Mouse (Mus musculus): Measurements from ENCODE around the gene Naa25. TPM values are rescaled to one million over a fixed set of nuclear protein-coding genes. Genes with fewer than 3 reads are reported as not detected.

Gene Naa25
- polyA plus RNA-seq, 1 experiment = 22.3 TPM

GRCm38 (mm10) chr5:121438756-121439155 is 41.0 kb downstream of the Naa25 start:
- WGBS = 91% methylated on average over 11 of the region's 11 CpGs
- H3K4me1 ChIP-seq (ENCODE audit: control insufficient read depth, insufficient read depth, low read length) = 0 out of 2 replicates have a peak, but pooled peaks cover 1% of the 10 kb centered on the region
- H3K4me3 ChIP-seq (replicated peaks; ENCODE audit: control insufficient read depth, low read depth, low read length) = no peak overlapping the region
- H3K27ac ChIP-seq (ENCODE audit: control insufficient read depth, insufficient read depth, low read depth, low read length, poor library complexity) = no peak overlapping the region
- no peak for TF ChIP-seq CTCF (IDR thresholded peaks at IDR 0.05; ENCODE audit: control insufficient read depth, insufficient read depth, low read length)
- no peak for TF ChIP-seq POLR2A (IDR thresholded peaks at IDR 0.05; ENCODE audit: borderline replicate concordance, control insufficient read depth, low read depth, low read length)

DNA sequence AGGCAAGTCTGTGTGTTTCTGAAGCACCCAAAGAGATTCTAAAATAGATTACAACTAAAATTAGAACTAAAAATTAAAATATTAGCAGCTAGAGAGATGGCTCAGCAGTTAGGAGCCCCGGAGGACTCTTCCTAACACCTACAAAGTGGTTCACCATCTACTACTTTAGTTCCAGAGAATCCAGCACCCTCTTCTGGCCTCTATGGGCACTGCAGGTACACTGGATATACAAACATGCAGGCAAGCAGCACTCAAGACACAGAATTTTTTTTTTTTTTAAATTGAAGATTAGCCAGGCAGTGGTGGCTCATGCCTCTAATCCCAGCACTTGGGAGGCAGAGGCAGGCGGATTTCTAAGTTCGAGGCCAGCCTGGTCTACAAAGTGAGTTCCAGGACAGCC is 45.8 kb downstream of the Naa25 start:
- H3K4me1 ChIP-seq (ENCODE audit: control insufficient read depth, insufficient read depth, low read length) = no peaks in the 10 kb centered on the region
- no peak overlapping the region for H3K27ac ChIP-seq (ENCODE audit: control insufficient read depth, insufficient read depth, low read depth, low read length, poor library complexity)
- no peak overlapping the region for H3K4me3 ChIP-seq (replicated peaks; ENCODE audit: control insufficient read depth, low read depth, low read length)
- 87% methylated on average over 3 of the region's 3 CpGs for WGBS
- TF ChIP-seq POLR2A (IDR thresholded peaks at IDR 0.05; ENCODE audit: borderline replicate concordance, control insufficient read depth, low read depth, low read length) = no peak
- 0 out of 2 replicates have a peak, but pooled peaks have one; percentile 3 for TF ChIP-seq CTCF (IDR thresholded peaks at IDR 0.05; ENCODE audit: control insufficient read depth, insufficient read depth, low read length)

DNA sequence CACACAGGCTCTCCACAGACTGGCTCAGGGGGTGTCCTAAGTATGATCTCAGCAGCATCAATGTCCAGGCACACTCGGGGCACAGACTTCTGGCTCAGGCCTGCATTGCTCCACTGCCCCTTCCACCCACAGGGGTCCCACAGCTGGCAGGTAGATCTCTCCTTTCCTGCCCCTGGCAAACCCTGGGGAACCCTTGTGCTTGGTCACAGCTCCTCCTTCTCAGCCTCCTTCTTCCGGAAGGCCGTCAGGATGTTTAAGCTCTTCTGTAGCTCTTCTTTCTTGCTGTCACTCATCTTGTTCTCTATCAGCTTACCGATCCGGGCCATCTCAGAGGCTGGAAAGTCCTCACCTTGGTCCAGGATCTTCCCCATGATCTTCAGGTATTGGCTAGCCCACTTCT is 47.1 kb downstream of the Naa25 start:
- Histone ChIP-seq H3K4me3 (replicated peaks; ENCODE audit: control insufficient read depth, low read depth, low read length) (no peak overlapping the region), H3K4me1 (ENCODE audit: control insufficient read depth, insufficient read depth, low read length) (no peaks in the 10 kb centered on the region), H3K27ac (ENCODE audit: control insufficient read depth, insufficient read depth, low read depth, low read length, poor library complexity) (no peak overlapping the region)
- TF ChIP-seq CTCF (IDR thresholded peaks at IDR 0.05; ENCODE audit: control insufficient read depth, insufficient read depth, low read length) (no peak), POLR2A (IDR thresholded peaks at IDR 0.05; ENCODE audit: borderline replicate concordance, control insufficient read depth, low read depth, low read length) (no peak)
- WGBS = 88% methylated on average over 5 of the region's 5 CpGs

DNA sequence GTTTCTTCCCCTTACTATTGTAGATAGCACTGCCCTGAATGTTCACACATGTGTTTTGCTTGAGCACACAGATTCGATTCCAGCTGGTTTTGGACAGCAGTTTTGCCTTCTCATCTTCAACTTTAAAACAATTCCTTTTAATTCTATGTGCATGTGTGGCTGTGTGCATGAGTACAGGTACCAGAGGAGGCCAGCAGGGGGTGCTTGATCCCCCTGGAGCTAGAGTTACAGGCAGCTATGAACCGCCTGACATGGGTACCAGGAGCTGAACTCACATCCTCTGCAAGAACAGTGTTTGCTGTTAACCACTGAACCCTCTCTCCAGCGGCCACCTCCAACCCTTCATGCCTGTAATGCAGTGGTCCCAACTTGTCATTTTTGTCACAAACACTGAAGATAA is 50.7 kb downstream of the Naa25 start:
- Histone ChIP-seq H3K4me3 (replicated peaks; ENCODE audit: control insufficient read depth, low read depth, low read length) (no peak overlapping the region), H3K4me1 (ENCODE audit: control insufficient read depth, insufficient read depth, low read length) (peaks cover 3% of the 10 kb centered on the region), H3K27ac (ENCODE audit: control insufficient read depth, insufficient read depth, low read depth, low read length, poor library complexity) (no peak overlapping the region)
- 93% methylated on average over 3 of the region's 3 CpGs for WGBS
- no peak for TF ChIP-seq POLR2A (IDR thresholded peaks at IDR 0.05; ENCODE audit: borderline replicate concordance, control insufficient read depth, low read depth, low read length)
- TF ChIP-seq CTCF (IDR thresholded peaks at IDR 0.05; ENCODE audit: control insufficient read depth, insufficient read depth, low read length) = peak; percentile 42; the same call in 1 of the 2 replicates

- TF ChIP-seq POLR2A (IDR thresholded peaks at IDR 0.05; ENCODE audit: borderline replicate concordance, control insufficient read depth, low read depth, low read length) (no peak), CTCF (IDR thresholded peaks at IDR 0.05; ENCODE audit: control insufficient read depth, insufficient read depth, low read length) (no peak)
- Histone ChIP-seq H3K4me1 (ENCODE audit: control insufficient read depth, insufficient read depth, low read length) (peaks cover 3% of the 10 kb centered on the region), H3K27ac (ENCODE audit: control insufficient read depth, insufficient read depth, low read depth, low read length, poor library complexity) (no peak overlapping the region), H3K4me3 (replicated peaks; ENCODE audit: control insufficient read depth, low read depth, low read length) (no peak overlapping the region)
- 34% methylated on average over 6 of the region's 6 CpGs for WGBS
Measured at GRCm38 (mm10) chr5:121449976-121450375, 52.2 kb downstream of the Naa25 start.

DNA sequence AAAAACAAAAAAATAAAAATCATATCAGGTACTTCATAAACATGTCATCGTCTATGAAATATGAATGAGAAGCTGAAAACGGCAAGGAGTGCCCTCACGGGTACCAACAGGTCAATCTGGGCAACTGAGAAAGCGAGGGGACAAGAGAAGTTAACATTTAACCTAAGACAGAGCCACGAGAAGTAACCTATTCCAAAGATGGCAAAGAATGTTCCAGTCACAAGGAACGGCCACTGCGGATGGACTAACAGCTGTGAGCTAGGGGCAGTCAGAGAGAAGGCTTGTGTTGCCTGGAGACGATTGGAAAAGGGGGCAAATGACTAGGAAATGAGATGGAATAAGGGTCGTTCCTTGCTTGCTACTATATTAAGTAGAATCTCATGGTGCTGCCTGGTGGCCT is 52.7 kb downstream of the Naa25 start:
- 79% methylated on average over 9 of the region's 9 CpGs for WGBS
- H3K4me1 ChIP-seq (ENCODE audit: control insufficient read depth, insufficient read depth, low read length) = peaks cover 3% of the 10 kb centered on the region
- H3K4me3 ChIP-seq (replicated peaks; ENCODE audit: control insufficient read depth, low read depth, low read length) = no peak overlapping the region
- H3K27ac ChIP-seq (ENCODE audit: control insufficient read depth, insufficient read depth, low read depth, low read length, poor library complexity) = peak overlapping the region; percentile 39
- TF ChIP-seq CTCF (IDR thresholded peaks at IDR 0.05; ENCODE audit: control insufficient read depth, insufficient read depth, low read length) (no peak), POLR2A (IDR thresholded peaks at IDR 0.05; ENCODE audit: borderline replicate concordance, control insufficient read depth, low read depth, low read length) (no peak)

GRCm38 (mm10) chr5:121451203-121451602 is 53.5 kb downstream of the Naa25 start:
- no peak for TF ChIP-seq CTCF (IDR thresholded peaks at IDR 0.05; ENCODE audit: control insufficient read depth, insufficient read depth, low read length)
- no peak for TF ChIP-seq POLR2A (IDR thresholded peaks at IDR 0.05; ENCODE audit: borderline replicate concordance, control insufficient read depth, low read depth, low read length)
- WGBS = 1% methylated on average over 8 of the region's 8 CpGs
- Histone ChIP-seq H3K4me3 (replicated peaks; ENCODE audit: control insufficient read depth, low read depth, low read length) (peak overlapping the region; percentile 98), H3K4me1 (ENCODE audit: control insufficient read depth, insufficient read depth, low read length) (peaks cover 3% of the 10 kb centered on the region), H3K27ac (ENCODE audit: control insufficient read depth, insufficient read depth, low read depth, low read length, poor library complexity) (peak overlapping the region; percentile 98; the same call in 1 of the 2 replicates)

DNA sequence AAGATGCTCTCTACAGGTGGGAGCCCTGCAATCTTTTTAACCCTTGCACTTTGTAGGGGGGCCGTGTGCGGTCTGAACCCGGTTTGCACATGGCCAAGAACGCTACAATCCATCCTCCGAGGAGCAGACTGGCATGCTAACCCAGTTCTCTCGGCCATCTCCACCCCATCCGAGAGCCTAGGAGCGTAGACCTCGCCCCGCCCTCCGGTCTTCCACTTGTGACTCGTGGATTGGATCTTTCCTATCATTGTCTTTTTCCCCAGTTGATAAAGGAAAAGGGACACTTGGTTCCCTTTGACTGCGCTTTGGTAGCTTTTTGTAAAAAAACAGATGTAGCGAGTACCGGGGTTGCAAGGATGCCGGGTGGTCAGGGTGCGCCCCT is 53.9 kb downstream of the Naa25 start, which contains the start of gene Tmem116:
Gene Tmem116 (plus strand): TSS at position 250 of the 382 bp plus-strand sequence.
- Histone ChIP-seq H3K4me1 (ENCODE audit: control insufficient read depth, insufficient read depth, low read length) (peaks cover 3% of the 10 kb centered on the region), H3K27ac (ENCODE audit: control insufficient read depth, insufficient read depth, low read depth, low read length, poor library complexity) (peak within 1 kb of the TSS; percentile 98), H3K4me3 (replicated peaks; ENCODE audit: control insufficient read depth, low read depth, low read length) (peak within 1 kb of the TSS; percentile 98)
- TF ChIP-seq POLR2A (IDR thresholded peaks at IDR 0.05; ENCODE audit: borderline replicate concordance, control insufficient read depth, low read depth, low read length) (no peak), CTCF (IDR thresholded peaks at IDR 0.05; ENCODE audit: control insufficient read depth, insufficient read depth, low read length) (no peak)
- WGBS = 1% methylated on average over 17 of the region's 17 CpGs

All from bone marrow, adult 2 months (tissue).